10 mouse cellular contexts compared by ENCODE assay signal in genomic region chr3:94404366-94405054, GRCm38 (mm10). TPM values are rescaled to one million over a fixed set of nuclear protein-coding genes. Genes with fewer than 3 reads are reported as not detected.
A peak's percentile ranks its signal among the peaks of the same experiment; 100 is the strongest.
DNase-seq lines count a peak whose midpoint lies in the region; ATAC-seq lines count a peak whose summit lies in the region.
"Had no signal": no experiment of that assay in that cellular context is flagged by ENCODE, and none has a peak within 500 bp of the region (broad histone marks: within the 10 kb centered on the region; RNA-seq: fewer than 3 reads in every experiment).

No protein-coding gene starts in this region.

- H3K9ac ChIP-seq in forebrain, embryonic 12.5 days, result no peak overlapping the region
- H3K9ac ChIP-seq in neural tube, embryonic 12.5 days, result 0 out of 2 replicates have a peak overlapping the region, but pooled peaks have one; percentile 35
- peak overlapping the region; percentile 4; the same call in 1 of the 2 replicates for H3K9ac ChIP-seq in midbrain, embryonic 13.5 days (replicated peaks)
- H3K9ac ChIP-seq: limb, embryonic 12.5 days had no signal

- H3K4me1 ChIP-seq in forebrain, embryonic 12.5 days, result peaks cover 17% of the 10 kb centered on the region
- peaks cover 32% of the 10 kb centered on the region for H3K4me1 ChIP-seq in forebrain, embryonic 10.5 days
- H3K4me1 ChIP-seq in neural tube, embryonic 12.5 days, result peaks cover 17% of the 10 kb centered on the region
- peaks cover 21% of the 10 kb centered on the region for H3K4me1 ChIP-seq in midbrain, embryonic 13.5 days (replicated peaks)

- no peak overlapping the region for H3K27ac ChIP-seq in forebrain, embryonic 12.5 days
- H3K27ac ChIP-seq in forebrain, embryonic 10.5 days, result no peak overlapping the region
- no peak overlapping the region for H3K27ac ChIP-seq in neural tube, embryonic 12.5 days
- no peak overlapping the region for H3K27ac ChIP-seq in midbrain, embryonic 13.5 days
- H3K27ac ChIP-seq: limb, embryonic 12.5 days had no signal

- no peaks in the 10 kb centered on the region for H3K9me3 ChIP-seq in forebrain, embryonic 12.5 days
- no peaks in the 10 kb centered on the region for H3K9me3 ChIP-seq in forebrain, embryonic 10.5 days
- H3K9me3 ChIP-seq in neural tube, embryonic 12.5 days, result no peaks in the 10 kb centered on the region
- no peaks in the 10 kb centered on the region for H3K9me3 ChIP-seq in midbrain, embryonic 13.5 days
- H3K9me3 ChIP-seq: limb, embryonic 12.5 days had no signal

- DNase-seq in forebrain, embryonic 10.5 days (ENCODE audit: extremely low spot score, low spot score), result no peak
- no peak for DNase-seq in neural tube, embryonic 10.5 days (ENCODE audit: extremely low spot score, low spot score)
- DNase-seq in thymus, postnatal 36 days, result peak; percentile 42 to 60
- DNase-seq in spleen, postnatal 36 days (ENCODE audit: low spot score in 2 of 2), result no peak
- DNase-seq in adrenal gland, adult 18-20 months (ENCODE audit: low spot score in 2 of 2), result no peak

- peaks cover 15% of the 10 kb centered on the region; the same call in 1 of the 2 replicates for H3K27me3 ChIP-seq in forebrain, embryonic 12.5 days
- H3K27me3 ChIP-seq in forebrain, embryonic 10.5 days (ENCODE audit: poor library complexity, severe bottlenecking), result peaks cover 54% of the 10 kb centered on the region
- peaks cover 2% of the 10 kb centered on the region; the same call in 1 of the 2 replicates for H3K27me3 ChIP-seq in neural tube, embryonic 12.5 days (replicated peaks)
- peaks cover 14% of the 10 kb centered on the region for H3K27me3 ChIP-seq in midbrain, embryonic 13.5 days

- no peaks in the 10 kb centered on the region for H3K36me3 ChIP-seq in forebrain, embryonic 12.5 days (replicated peaks)
- H3K36me3 ChIP-seq in forebrain, embryonic 10.5 days (replicated peaks), result no peaks in the 10 kb centered on the region
- H3K36me3 ChIP-seq in neural tube, embryonic 12.5 days, result no peaks in the 10 kb centered on the region
- no peaks in the 10 kb centered on the region for H3K36me3 ChIP-seq in midbrain, embryonic 13.5 days
- H3K36me3 ChIP-seq: limb, embryonic 12.5 days had no signal

- no peak overlapping the region for H3K4me2 ChIP-seq in forebrain, embryonic 12.5 days
- H3K4me2 ChIP-seq in neural tube, embryonic 12.5 days (replicated peaks), result no peak overlapping the region
- H3K4me2 ChIP-seq in midbrain, embryonic 13.5 days (replicated peaks), result no peak overlapping the region
- H3K4me2 ChIP-seq: limb, embryonic 12.5 days had no signal

- 0 out of 2 replicates have a peak, but pooled peaks have one; percentile 62 for ATAC-seq in forebrain, embryonic 12.5 days (ENCODE audit: low FRiP score)
- ATAC-seq in neural tube, embryonic 12.5 days (ENCODE audit: low FRiP score, low read depth), result no peak
- ATAC-seq in midbrain, embryonic 13.5 days, result peak; percentile 41; the same call in 1 of the 2 replicates

- WGBS in forebrain, embryonic 12.5 days, result 35% methylated on average over 7 of the region's 7 CpGs
- WGBS in forebrain, embryonic 10.5 days, result 33% methylated on average over 7 of the region's 7 CpGs
- 23% methylated on average over 7 of the region's 7 CpGs for WGBS in neural tube, embryonic 12.5 days
- 23% methylated on average over 7 of the region's 7 CpGs for WGBS in midbrain, embryonic 13.5 days

- no peak overlapping the region for H3K4me3 ChIP-seq in forebrain, embryonic 12.5 days (replicated peaks)
- no peak overlapping the region for H3K4me3 ChIP-seq in forebrain, embryonic 10.5 days
- no peak overlapping the region for H3K4me3 ChIP-seq in neural tube, embryonic 12.5 days
- H3K4me3 ChIP-seq in midbrain, embryonic 13.5 days (replicated peaks), result no peak overlapping the region
- H3K4me3 ChIP-seq: limb, embryonic 12.5 days had no signal

RNA-seq across cellular contexts. Expression of gene Lingo4, which starts 6.2 kb away (rescaled TPM):
- 0.78 and 0.82 TPM in 2 replicates for polyA plus RNA-seq in forebrain, embryonic 12.5 days (2016; fragmentation: Nextera tagmentation; extraction: Ambion mirVana)
- polyA plus RNA-seq in forebrain, embryonic 10.5 days (2016; fragmentation: Nextera tagmentation; extraction: Ambion mirVana), result 0.15 and 0.21 TPM in 2 replicates
- polyA plus RNA-seq in neural tube, embryonic 12.5 days (2016; fragmentation: Nextera tagmentation; extraction: Ambion mirVana), result 0.29 and 0.51 TPM in 2 replicates
- polyA plus RNA-seq in midbrain, embryonic 13.5 days (2015; fragmentation: Nextera tagmentation; extraction: Ambion mirVana), result 0.83 and 1.4 TPM in 2 replicates
- under 1 TPM; 0.56 to 0.70 TPM for total RNA-seq in adrenal gland, adult 18-20 months (2021)
- polyA plus RNA-seq: limb, embryonic 12.5 days had no signal

RNA-seq across cellular contexts. Expression of gene Tdrkh, which starts 8.6 kb away (rescaled TPM):
- 67.2 and 67.8 TPM in 2 replicates for polyA plus RNA-seq in forebrain, embryonic 12.5 days (2016; fragmentation: Nextera tagmentation; extraction: Ambion mirVana)
- polyA plus RNA-seq in forebrain, embryonic 10.5 days (2016; fragmentation: Nextera tagmentation; extraction: Ambion mirVana), result 37.6 and 38.1 TPM in 2 replicates
- 47.3 and 55.5 TPM in 2 replicates for polyA plus RNA-seq in neural tube, embryonic 12.5 days (2016; fragmentation: Nextera tagmentation; extraction: Ambion mirVana)
- polyA plus RNA-seq in midbrain, embryonic 13.5 days (2015; fragmentation: Nextera tagmentation; extraction: Ambion mirVana), result 61.6 and 63.1 TPM in 2 replicates
- 10 to 100 TPM in 1 of 2 experiments, 1 to 10 TPM in 1; 8.5 to 14.3 TPM for total RNA-seq in adrenal gland, adult 18-20 months (2021)

RNA-seq across cellular contexts. Expression of gene Rorc, which starts 31.9 kb away (rescaled TPM):
- polyA plus RNA-seq in forebrain, embryonic 12.5 days (2016; fragmentation: Nextera tagmentation; extraction: Ambion mirVana), result 1.3 and 2.0 TPM in 2 replicates
- polyA plus RNA-seq in forebrain, embryonic 10.5 days (2016; fragmentation: Nextera tagmentation; extraction: Ambion mirVana), result 0.16 and 0.36 TPM in 2 replicates
- polyA plus RNA-seq in neural tube, embryonic 12.5 days (2016; fragmentation: Nextera tagmentation; extraction: Ambion mirVana), result 0.20 TPM in 2 replicates
- polyA plus RNA-seq in midbrain, embryonic 13.5 days (2015; fragmentation: Nextera tagmentation; extraction: Ambion mirVana), result 0.79 and 1.0 TPM in 2 replicates
- total RNA-seq in adrenal gland, adult 18-20 months (2021), result 10 to 100 TPM; 20.3 to 27.7 TPM

RNA-seq across cellular contexts. Expression of gene Mrpl9, which starts 38.6 kb away (rescaled TPM):
- polyA plus RNA-seq in forebrain, embryonic 12.5 days (2016; fragmentation: Nextera tagmentation; extraction: Ambion mirVana), result 63.2 and 63.9 TPM in 2 replicates
- 70.9 and 74.5 TPM in 2 replicates for polyA plus RNA-seq in forebrain, embryonic 10.5 days (2016; fragmentation: Nextera tagmentation; extraction: Ambion mirVana)
- polyA plus RNA-seq in neural tube, embryonic 12.5 days (2016; fragmentation: Nextera tagmentation; extraction: Ambion mirVana), result 65.1 and 67.6 TPM in 2 replicates
- 61.3 and 63.2 TPM in 2 replicates for polyA plus RNA-seq in midbrain, embryonic 13.5 days (2015; fragmentation: Nextera tagmentation; extraction: Ambion mirVana)
- total RNA-seq in adrenal gland, adult 18-20 months (2021), result 10 to 100 TPM; 69.9 to 77.6 TPM

RNA-seq across cellular contexts. Expression of gene Oaz3, which starts 39.2 kb away (rescaled TPM):
- polyA plus RNA-seq in forebrain, embryonic 12.5 days (2016; fragmentation: Nextera tagmentation; extraction: Ambion mirVana), result 1.0 and 1.3 TPM in 2 replicates
- 0.62 and 0.81 TPM in 2 replicates for polyA plus RNA-seq in forebrain, embryonic 10.5 days (2016; fragmentation: Nextera tagmentation; extraction: Ambion mirVana)
- 0.81 and 0.96 TPM in 2 replicates for polyA plus RNA-seq in neural tube, embryonic 12.5 days (2016; fragmentation: Nextera tagmentation; extraction: Ambion mirVana)
- polyA plus RNA-seq in midbrain, embryonic 13.5 days (2015; fragmentation: Nextera tagmentation; extraction: Ambion mirVana), result 0.89 and 1.2 TPM in 2 replicates
- total RNA-seq in adrenal gland, adult 18-20 months (2021), result not detected
- polyA plus RNA-seq: embryonic facial prominence, embryonic 11.5 days had no signal

Comparison
In these comparisons a context has a peak if more than half of its experiments do, and no peak if none do; other contexts are left out.
1. DNase-seq: peak in thymus, postnatal 36 days (2 of 2); none in forebrain, embryonic 10.5 days (single experiment), neural tube, embryonic 10.5 days (single experiment), spleen, postnatal 36 days (0 of 2) and adrenal gland, adult 18-20 months (0 of 2).